ENCODE assay signal across 9 mouse cellular contexts in the genomic region with DNA sequence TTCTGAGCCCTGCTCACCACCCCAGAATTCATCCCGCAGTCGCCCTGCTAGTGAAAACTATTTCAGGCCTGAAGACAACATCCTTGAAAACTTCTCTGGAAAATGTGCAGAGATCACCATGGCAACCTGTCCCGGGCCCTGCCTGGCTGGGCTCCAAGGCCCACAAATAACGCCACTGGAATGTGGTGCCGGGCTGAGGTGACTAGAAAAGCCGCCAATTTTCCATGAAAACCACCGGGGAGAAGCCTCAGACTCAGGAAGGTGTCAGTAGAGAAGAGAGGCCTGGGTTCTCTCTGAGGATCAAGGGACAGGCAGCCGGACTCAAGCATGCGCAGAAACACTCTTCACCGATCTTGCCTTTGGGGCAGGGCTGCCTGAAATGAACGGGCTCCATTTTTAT. TPM values are rescaled to one million over a fixed set of nuclear protein-coding genes. Genes with fewer than 3 reads are reported as not detected.
A peak's percentile ranks its signal among the peaks of the same experiment; 100 is the strongest.
DNase-seq lines count a peak whose midpoint lies in the region; ATAC-seq and TF ChIP-seq lines count a peak whose summit lies in the region.
"Had no signal": no experiment of that assay in that cellular context is flagged by ENCODE, and none has a peak within 500 bp of the region (broad histone marks: within the 10 kb centered on the region; RNA-seq: fewer than 3 reads in every experiment).

No protein-coding gene starts in this region.

- no peak overlapping the region for H3K4me2 ChIP-seq in forebrain, embryonic 11.5 days (ENCODE audit: low read depth, low read length, severe bottlenecking)
- peak overlapping the region; percentile 48 for H3K4me2 ChIP-seq in heart, embryonic 13.5 days
- H3K4me2 ChIP-seq in kidney, embryonic 16.5 days (replicated peaks; ENCODE audit: low read depth, low read length), result peak overlapping the region; percentile 36; the same call in 1 of the 2 replicates
- no peak overlapping the region for H3K4me2 ChIP-seq in liver, postnatal 0 days (ENCODE audit: low read depth, low read length)

- no peak overlapping the region for H3K4me3 ChIP-seq in forebrain, embryonic 11.5 days (ENCODE audit: low read depth, low read length)
- H3K4me3 ChIP-seq in heart, embryonic 13.5 days, result 0 out of 2 replicates have a peak overlapping the region, but pooled peaks have one; percentile 1
- no peak overlapping the region for H3K4me3 ChIP-seq in kidney, embryonic 16.5 days (ENCODE audit: low read length)
- H3K4me3 ChIP-seq in liver, postnatal 0 days (ENCODE audit: low read depth, low read length), result no peak overlapping the region

- TF ChIP-seq CTCF in liver, postnatal 0 days (IDR thresholded peaks at IDR 0.05; ENCODE audit: low read depth), result no peak

- 36% methylated on average over 11 of the region's 11 CpGs for WGBS in forebrain, embryonic 11.5 days
- 12% methylated on average over 11 of the region's 11 CpGs for WGBS in heart, embryonic 13.5 days
- 15% methylated on average over 11 of the region's 11 CpGs for WGBS in kidney, embryonic 16.5 days
- WGBS in liver, postnatal 0 days (ENCODE audit: insufficient replicate concordance), result 55% methylated on average over 11 of the region's 11 CpGs

- DNase-seq in cerebellum, postnatal 36 days, result peak; percentile 15 to 16
- DNase-seq in forebrain, embryonic 11.5 days (ENCODE audit: low spot score), result peak; percentile 70
- peak; percentile 31 for DNase-seq in liver, postnatal 0 days
- DNase-seq in ovary, postnatal 10 days (ENCODE audit: low spot score), result peak; percentile 49

- H3K4me1 ChIP-seq in forebrain, embryonic 11.5 days (replicated peaks; ENCODE audit: control insufficient read depth, insufficient read depth, low read length), result peaks cover 4% of the 10 kb centered on the region
- peaks cover 28% of the 10 kb centered on the region for H3K4me1 ChIP-seq in heart, embryonic 13.5 days
- peaks cover 32% of the 10 kb centered on the region for H3K4me1 ChIP-seq in kidney, embryonic 16.5 days (ENCODE audit: insufficient read depth, low read length)
- H3K4me1 ChIP-seq in liver, postnatal 0 days (ENCODE audit: insufficient read depth), result peaks cover 5% of the 10 kb centered on the region

- H3K27ac ChIP-seq in forebrain, embryonic 11.5 days (ENCODE audit: low read depth, low read length), result peak overlapping the region; percentile 74; the same call in 1 of the 2 replicates
- H3K27ac ChIP-seq in heart, embryonic 13.5 days (replicated peaks), result peak overlapping the region; percentile 96
- H3K27ac ChIP-seq in kidney, embryonic 16.5 days (ENCODE audit: low read length), result peak overlapping the region; percentile 86
- H3K27ac ChIP-seq in liver, postnatal 0 days (ENCODE audit: low read depth), result no peak overlapping the region
- H3K27ac ChIP-seq: liver, embryonic 14.5 days had no signal

- H3K36me3 ChIP-seq in forebrain, embryonic 11.5 days (ENCODE audit: control insufficient read depth, insufficient read depth, low read length), result no peaks in the 10 kb centered on the region
- H3K36me3 ChIP-seq in heart, embryonic 13.5 days, result no peaks in the 10 kb centered on the region
- H3K36me3 ChIP-seq in kidney, embryonic 16.5 days (ENCODE audit: insufficient read depth, low read length), result no peaks in the 10 kb centered on the region
- H3K36me3 ChIP-seq in liver, postnatal 0 days (replicated peaks; ENCODE audit: insufficient read depth, low read length), result no peaks in the 10 kb centered on the region

- no peak for TF ChIP-seq EP300 in liver, postnatal 0 days (IDR thresholded peaks at IDR 0.05; ENCODE audit: low read depth)

- H3K27me3 ChIP-seq in forebrain, embryonic 11.5 days (ENCODE audit: control insufficient read depth, insufficient read depth, low read length), result no peaks in the 10 kb centered on the region
- no peaks in the 10 kb centered on the region for H3K27me3 ChIP-seq in heart, embryonic 13.5 days (replicated peaks)
- H3K27me3 ChIP-seq in kidney, embryonic 16.5 days (ENCODE audit: insufficient read depth, low read length), result no peaks in the 10 kb centered on the region
- no peaks in the 10 kb centered on the region for H3K27me3 ChIP-seq in liver, postnatal 0 days (ENCODE audit: insufficient read depth, low read length)

- H3K9me3 ChIP-seq in forebrain, embryonic 11.5 days (ENCODE audit: control insufficient read depth, low read length), result no peaks in the 10 kb centered on the region
- H3K9me3 ChIP-seq in heart, embryonic 13.5 days, result no peaks in the 10 kb centered on the region
- no peaks in the 10 kb centered on the region for H3K9me3 ChIP-seq in kidney, embryonic 16.5 days (ENCODE audit: low read length)
- no peaks in the 10 kb centered on the region for H3K9me3 ChIP-seq in liver, postnatal 0 days (ENCODE audit: low read length)

- no peak for ATAC-seq in cerebellum, adult (ENCODE audit: insufficient number of reproducible peaks, low FRiP score, low TSS enrichment)
- no peak for ATAC-seq in forebrain, embryonic 11.5 days (replicated peaks; ENCODE audit: low FRiP score)
- ATAC-seq in heart, embryonic 13.5 days (ENCODE audit: extremely low read depth, insufficient number of reproducible peaks, low FRiP score, low TSS enrichment), result peak; percentile 51; the same call in 1 of the 2 replicates
- ATAC-seq in kidney, embryonic 16.5 days (ENCODE audit: low FRiP score, low TSS enrichment), result peak; percentile 72
- no peak for ATAC-seq in liver, postnatal 0 days
- no peak for ATAC-seq in activated CD4-positive, CD25-positive, alpha-beta regulatory T cell, adult 4 months

- H3K9ac ChIP-seq in forebrain, embryonic 11.5 days (ENCODE audit: low read length), result peak overlapping the region; percentile 35
- H3K9ac ChIP-seq in heart, embryonic 13.5 days, result peak overlapping the region; percentile 67
- peak overlapping the region; percentile 37 for H3K9ac ChIP-seq in kidney, embryonic 16.5 days (replicated peaks; ENCODE audit: low read length)
- H3K9ac ChIP-seq in liver, postnatal 0 days (replicated peaks), result no peak overlapping the region
- H3K9ac ChIP-seq: liver, embryonic 14.5 days had no signal

RNA-seq across cellular contexts. Expression of a gene that starts 27.1 kb away (rescaled TPM):
- polyA plus RNA-seq in forebrain, embryonic 11.5 days (2014; fragmentation: Nextera tagmentation; extraction: Ambion mirVana), result 392 and 452 TPM in 2 replicates
- polyA plus RNA-seq in heart, embryonic 13.5 days (2015; fragmentation: Nextera tagmentation; extraction: Ambion mirVana), result 130 and 140 TPM in 2 replicates
- 242 and 253 TPM in 2 replicates for polyA plus RNA-seq in kidney, embryonic 16.5 days (2015; fragmentation: Nextera tagmentation; extraction: Ambion mirVana)
- 62.1 and 67.6 TPM in 2 replicates for polyA plus RNA-seq in liver, postnatal 0 days (2015; fragmentation: Nextera tagmentation; extraction: Ambion mirVana)
- 100 to 1,000 TPM; 172 to 181 TPM for polyA plus RNA-seq in activated CD4-positive, CD25-positive, alpha-beta regulatory T cell, adult 4 months (2017; shearing (Covaris generic))

RNA-seq across cellular contexts. Expression of a gene that starts 45.2 kb away (rescaled TPM):
- polyA plus RNA-seq in forebrain, embryonic 11.5 days (2014; fragmentation: Nextera tagmentation; extraction: Ambion mirVana), result 220 and 234 TPM in 2 replicates
- 114 and 125 TPM in 2 replicates for polyA plus RNA-seq in heart, embryonic 13.5 days (2015; fragmentation: Nextera tagmentation; extraction: Ambion mirVana)
- 211 and 212 TPM in 2 replicates for polyA plus RNA-seq in kidney, embryonic 16.5 days (2015; fragmentation: Nextera tagmentation; extraction: Ambion mirVana)
- 53.2 and 55.2 TPM in 2 replicates for polyA plus RNA-seq in liver, postnatal 0 days (2015; fragmentation: Nextera tagmentation; extraction: Ambion mirVana)
- 100 to 1,000 TPM; 216 to 230 TPM for polyA plus RNA-seq in activated CD4-positive, CD25-positive, alpha-beta regulatory T cell, adult 4 months (2017; shearing (Covaris generic))

Comparison
In these comparisons a context has a peak if more than half of its experiments do, and no peak if none do; other contexts are left out.
1. DNase-seq: peak in every context shown above with its lines; median percentile 70 in forebrain, embryonic 11.5 days; 49 in ovary, postnatal 10 days; 31 in liver, postnatal 0 days; 16 in cerebellum, postnatal 36 days.
2. ATAC-seq: peak in heart, embryonic 13.5 days (single experiment) and kidney, embryonic 16.5 days (single experiment); none in cerebellum, adult (single experiment), forebrain, embryonic 11.5 days (single experiment), liver, postnatal 0 days (single experiment) and activated CD4-positive, CD25-positive, alpha-beta regulatory T cell, adult 4 months (single experiment).
3. H3K4me2 ChIP-seq: peak in heart, embryonic 13.5 days (single experiment) and kidney, embryonic 16.5 days (single experiment); none in forebrain, embryonic 11.5 days (single experiment) and liver, postnatal 0 days (single experiment).